Mouse (Mus musculus): ENCODE measurements around the gene Dok1. TPM values are rescaled to one million over a fixed set of nuclear protein-coding genes. Genes with fewer than 3 reads are reported as not detected.

Dok1 gene
- polyA plus RNA-seq, 1 experiment: 41.3 TPM

DNA sequence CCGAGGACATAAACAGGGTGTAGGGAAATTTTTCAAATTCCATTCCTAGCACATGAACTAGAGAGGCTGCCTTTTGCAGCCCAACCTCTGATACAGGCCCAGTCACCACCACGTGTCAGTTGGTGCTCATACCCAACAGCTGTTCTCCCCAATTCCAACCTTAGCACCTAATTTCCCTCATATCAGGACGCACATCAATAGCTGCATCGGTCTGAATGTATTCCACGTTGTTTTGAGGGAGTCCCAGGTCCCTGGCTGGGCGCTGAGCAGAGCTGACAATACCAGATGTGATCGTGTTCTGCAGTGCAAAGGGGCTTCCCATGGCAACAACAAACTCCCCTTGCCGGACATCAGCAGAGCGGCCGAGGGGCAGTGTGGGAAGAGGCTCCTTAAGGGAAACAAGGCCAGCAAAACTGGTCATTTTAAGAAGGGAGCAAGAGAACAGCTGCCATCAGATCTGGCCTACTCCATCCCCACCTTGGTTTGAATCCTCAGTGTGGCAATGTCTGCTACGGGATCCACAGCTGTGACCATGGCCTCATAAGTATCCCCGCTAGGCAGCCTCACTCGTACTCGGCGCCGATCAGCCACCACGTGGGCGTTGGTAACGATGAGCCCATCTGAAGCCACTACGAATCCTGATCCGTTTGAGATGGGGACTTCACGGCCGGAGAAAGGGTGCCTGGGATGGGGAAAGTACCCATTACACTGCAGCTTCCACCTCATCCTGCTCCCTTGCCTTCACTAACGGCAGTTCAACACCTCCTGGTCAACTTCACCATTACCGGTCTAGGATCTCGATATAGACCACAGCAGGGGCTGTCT lies 20.1 kb upstream of the Dok1 start:
- H3K4me2 ChIP-seq (ENCODE audit: low read depth): peak overlapping the region; percentile 82
- peak overlapping the region; percentile 78 for H3ac ChIP-seq (ENCODE audit: control insufficient read depth, insufficient read length)
- peaks cover 21% of the 10 kb centered on the region for H3K36me3 ChIP-seq (ENCODE audit: control insufficient read depth, insufficient read depth)
- H3K79me2 ChIP-seq (ENCODE audit: control insufficient read depth, insufficient read depth): peaks cover 43% of the 10 kb centered on the region
- H3K4me3 ChIP-seq: peak overlapping the region; percentile 100
- TF ChIP-seq POLR2A (IDR thresholded peaks at IDR 0.05; ENCODE audit: insufficient read length, low read depth) (peak; percentile 37), MYOD1 (IDR thresholded peaks at IDR 0.05; ENCODE audit: control insufficient read depth in 1 of 3, insufficient read length in 2 of 3, low read depth in 2 of 3) (peak; percentile 33 to 87 (median 78)), TCF3 (IDR thresholded peaks at IDR 0.05; ENCODE audit: insufficient read length, low read depth) (no peak), USF1 (IDR thresholded peaks at IDR 0.05; ENCODE audit: low read depth) (peak; percentile 63), TCF12 (IDR thresholded peaks at IDR 0.05; ENCODE audit: insufficient read depth, poor library complexity, severe bottlenecking) (no peak), REST (IDR thresholded peaks at IDR 0.05; ENCODE audit: insufficient read depth, insufficient read length) (no peak), MAX (IDR thresholded peaks at IDR 0.05; ENCODE audit: low read depth) (peak; percentile 78), POLR2AphosphoS2 (IDR thresholded peaks at IDR 0.05; ENCODE audit: insufficient read length, low read depth) (peak; percentile 12), MYOG (IDR thresholded peaks at IDR 0.05; ENCODE audit: control insufficient read depth in 1 of 3, insufficient read depth in 1 of 3, insufficient read length in 2 of 3, low read depth in 2 of 3) (peak; percentile 33 to 85 (median 58))
- H3K27me3 ChIP-seq (ENCODE audit: control insufficient read depth, insufficient read depth, insufficient read length): no peaks in the 10 kb centered on the region

DNA sequence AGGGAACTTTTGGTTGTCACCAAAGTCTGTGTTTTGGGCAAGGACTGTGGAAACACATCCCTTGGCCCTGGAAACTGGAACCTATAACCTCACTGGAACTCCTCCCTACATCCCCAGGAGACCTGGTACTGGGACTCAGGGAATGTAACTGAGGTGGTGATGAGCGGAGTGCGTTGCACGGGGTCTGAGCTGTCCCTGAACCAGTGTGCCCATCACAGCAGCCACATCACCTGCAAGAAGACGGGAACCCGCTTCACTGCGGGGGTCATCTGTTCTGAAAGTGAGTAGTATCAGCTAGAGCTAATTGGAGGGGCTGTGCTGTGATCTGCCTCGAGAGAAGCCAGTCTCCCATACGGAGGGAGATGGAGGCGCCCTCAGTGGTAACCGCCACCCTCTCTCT lies 16.1 kb upstream of the Dok1 start:
- Histone ChIP-seq H3K4me3 (no peak overlapping the region), H3K4me2 (ENCODE audit: low read depth) (no peak overlapping the region), H3K79me2 (ENCODE audit: control insufficient read depth, insufficient read depth) (peaks cover 25% of the 10 kb centered on the region), H3K36me3 (ENCODE audit: control insufficient read depth, insufficient read depth) (peaks cover 8% of the 10 kb centered on the region), H3ac (ENCODE audit: control insufficient read depth, insufficient read length) (no peak overlapping the region), H3K27me3 (ENCODE audit: control insufficient read depth, insufficient read depth, insufficient read length) (no peaks in the 10 kb centered on the region)
- TF ChIP-seq USF1 (IDR thresholded peaks at IDR 0.05; ENCODE audit: low read depth) (no peak), TCF3 (IDR thresholded peaks at IDR 0.05; ENCODE audit: insufficient read length, low read depth) (no peak), MYOD1 (IDR thresholded peaks at IDR 0.05; ENCODE audit: control insufficient read depth in 1 of 3, insufficient read length in 2 of 3, low read depth in 2 of 3) (no peak), POLR2AphosphoS2 (IDR thresholded peaks at IDR 0.05; ENCODE audit: insufficient read length, low read depth) (peak; percentile 59), POLR2A (IDR thresholded peaks at IDR 0.05; ENCODE audit: insufficient read length, low read depth) (no peak), CEBPB (IDR thresholded peaks at IDR 0.05; ENCODE audit: insufficient read depth, poor library complexity, severe bottlenecking) (no peak), TCF12 (IDR thresholded peaks at IDR 0.05; ENCODE audit: insufficient read depth, poor library complexity, severe bottlenecking) (no peak), MAX (IDR thresholded peaks at IDR 0.05; ENCODE audit: low read depth) (no peak), E2F4 (IDR thresholded peaks at IDR 0.05; ENCODE audit: insufficient read depth) (no peak)

DNA sequence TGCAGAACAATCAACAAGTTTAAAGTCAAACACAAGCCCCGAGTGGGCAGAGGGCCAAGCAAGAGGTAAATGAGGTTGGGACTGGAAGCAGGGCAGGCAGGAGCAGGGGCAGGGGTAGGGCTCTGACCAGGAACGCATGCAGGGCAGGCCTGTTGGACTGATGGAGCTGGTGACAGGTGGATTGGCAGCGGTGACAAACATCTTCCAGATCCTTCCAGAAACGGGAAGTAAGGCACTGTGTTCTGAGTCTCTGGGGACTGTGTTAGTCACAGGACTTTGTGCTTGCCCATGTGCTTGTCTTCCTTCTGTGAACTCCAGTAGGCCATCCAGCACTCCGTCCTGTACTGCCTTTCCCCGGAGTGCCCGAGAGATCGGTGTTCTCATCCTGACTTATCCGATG lies 11.5 kb upstream of the Dok1 start:
- TF ChIP-seq CEBPB (IDR thresholded peaks at IDR 0.05; ENCODE audit: insufficient read depth, poor library complexity, severe bottlenecking) (no peak), SRF (IDR thresholded peaks at IDR 0.05; ENCODE audit: control insufficient read depth, insufficient read length, low read depth) (no peak), USF1 (IDR thresholded peaks at IDR 0.05; ENCODE audit: low read depth) (no peak), REST (IDR thresholded peaks at IDR 0.05; ENCODE audit: insufficient read depth, insufficient read length) (no peak), TCF12 (IDR thresholded peaks at IDR 0.05; ENCODE audit: insufficient read depth, poor library complexity, severe bottlenecking) (no peak), MAX (IDR thresholded peaks at IDR 0.05; ENCODE audit: low read depth) (no peak), TCF3 (IDR thresholded peaks at IDR 0.05; ENCODE audit: insufficient read length, low read depth) (no peak), MYOD1 (IDR thresholded peaks at IDR 0.05; ENCODE audit: control insufficient read depth in 1 of 3, insufficient read length in 2 of 3, low read depth in 2 of 3) (no peak), POLR2A (IDR thresholded peaks at IDR 0.05; ENCODE audit: insufficient read length, low read depth) (no peak), MYOG (IDR thresholded peaks at IDR 0.05; ENCODE audit: control insufficient read depth in 1 of 3, insufficient read depth in 1 of 3, insufficient read length in 2 of 3, low read depth in 2 of 3) (no peak), POLR2AphosphoS2 (IDR thresholded peaks at IDR 0.05; ENCODE audit: insufficient read length, low read depth) (no peak), E2F4 (IDR thresholded peaks at IDR 0.05; ENCODE audit: insufficient read depth) (no peak)
- no peaks in the 10 kb centered on the region for H3K79me2 ChIP-seq (ENCODE audit: control insufficient read depth, insufficient read depth)
- no peaks in the 10 kb centered on the region for H3K36me3 ChIP-seq (ENCODE audit: control insufficient read depth, insufficient read depth)
- H3ac ChIP-seq (ENCODE audit: control insufficient read depth, insufficient read length): no peak overlapping the region
- no peaks in the 10 kb centered on the region for H3K27me3 ChIP-seq (ENCODE audit: control insufficient read depth, insufficient read depth, insufficient read length)
- no peak overlapping the region for H3K4me3 ChIP-seq
- no peak overlapping the region for H3K4me2 ChIP-seq (ENCODE audit: low read depth)

DNA sequence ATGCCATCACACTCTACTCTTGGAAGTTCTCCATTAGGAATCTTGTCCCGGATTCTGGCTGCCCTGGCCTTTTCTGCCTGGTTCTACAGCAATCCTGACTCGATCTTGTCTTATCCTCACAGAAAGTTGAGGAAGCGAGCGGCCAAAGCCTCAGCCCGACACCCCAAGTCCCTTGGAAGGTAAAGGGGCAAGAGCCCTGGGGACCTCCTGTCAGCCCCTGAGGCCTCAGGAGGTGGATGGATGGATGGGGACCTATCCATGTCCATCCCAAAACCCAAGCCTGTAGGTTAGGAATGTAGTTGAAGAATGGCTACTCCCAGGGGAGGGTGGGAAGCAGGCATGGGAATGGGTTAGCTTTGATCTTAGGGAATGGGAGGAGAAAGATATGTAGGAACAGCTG lies 10.7 kb upstream of the Dok1 start:
- TF ChIP-seq MYOD1 (IDR thresholded peaks at IDR 0.05; ENCODE audit: control insufficient read depth in 1 of 3, insufficient read length in 2 of 3, low read depth in 2 of 3) (no peak), CEBPB (IDR thresholded peaks at IDR 0.05; ENCODE audit: insufficient read depth, poor library complexity, severe bottlenecking) (no peak), USF1 (IDR thresholded peaks at IDR 0.05; ENCODE audit: low read depth) (no peak), TCF3 (IDR thresholded peaks at IDR 0.05; ENCODE audit: insufficient read length, low read depth) (no peak), SRF (IDR thresholded peaks at IDR 0.05; ENCODE audit: control insufficient read depth, insufficient read length, low read depth) (no peak), E2F4 (IDR thresholded peaks at IDR 0.05; ENCODE audit: insufficient read depth) (no peak), TCF12 (IDR thresholded peaks at IDR 0.05; ENCODE audit: insufficient read depth, poor library complexity, severe bottlenecking) (no peak), MAX (IDR thresholded peaks at IDR 0.05; ENCODE audit: low read depth) (no peak), MYOG (IDR thresholded peaks at IDR 0.05; ENCODE audit: control insufficient read depth in 1 of 3, insufficient read depth in 1 of 3, insufficient read length in 2 of 3, low read depth in 2 of 3) (no peak)
- H3ac ChIP-seq (ENCODE audit: control insufficient read depth, insufficient read length): no peak overlapping the region
- H3K4me2 ChIP-seq (ENCODE audit: low read depth): no peak overlapping the region
- H3K36me3 ChIP-seq (ENCODE audit: control insufficient read depth, insufficient read depth): no peaks in the 10 kb centered on the region
- no peaks in the 10 kb centered on the region for H3K79me2 ChIP-seq (ENCODE audit: control insufficient read depth, insufficient read depth)
- no peak overlapping the region for H3K4me3 ChIP-seq
- H3K27me3 ChIP-seq (ENCODE audit: control insufficient read depth, insufficient read depth, insufficient read length): no peaks in the 10 kb centered on the region
